Mouse (Mus musculus) T-cell, adult 66 days (primary cell): ENCODE measurements around the gene Vsir. TPM values are rescaled to one million over a fixed set of nuclear protein-coding genes. Genes with fewer than 3 reads are reported as not detected.

Experiments used
- total RNA-seq, 2 experiments: library from RNA; stranded (reverse); gene quantifications; 3 replicates in 1 of 2; 4 replicates in 1 of 2; pipeline ENCODE4 v1.2.4; 2023

Vsir gene
- 100 to 1,000 TPM; 303 to 310 TPM for total RNA-seq

DNA sequence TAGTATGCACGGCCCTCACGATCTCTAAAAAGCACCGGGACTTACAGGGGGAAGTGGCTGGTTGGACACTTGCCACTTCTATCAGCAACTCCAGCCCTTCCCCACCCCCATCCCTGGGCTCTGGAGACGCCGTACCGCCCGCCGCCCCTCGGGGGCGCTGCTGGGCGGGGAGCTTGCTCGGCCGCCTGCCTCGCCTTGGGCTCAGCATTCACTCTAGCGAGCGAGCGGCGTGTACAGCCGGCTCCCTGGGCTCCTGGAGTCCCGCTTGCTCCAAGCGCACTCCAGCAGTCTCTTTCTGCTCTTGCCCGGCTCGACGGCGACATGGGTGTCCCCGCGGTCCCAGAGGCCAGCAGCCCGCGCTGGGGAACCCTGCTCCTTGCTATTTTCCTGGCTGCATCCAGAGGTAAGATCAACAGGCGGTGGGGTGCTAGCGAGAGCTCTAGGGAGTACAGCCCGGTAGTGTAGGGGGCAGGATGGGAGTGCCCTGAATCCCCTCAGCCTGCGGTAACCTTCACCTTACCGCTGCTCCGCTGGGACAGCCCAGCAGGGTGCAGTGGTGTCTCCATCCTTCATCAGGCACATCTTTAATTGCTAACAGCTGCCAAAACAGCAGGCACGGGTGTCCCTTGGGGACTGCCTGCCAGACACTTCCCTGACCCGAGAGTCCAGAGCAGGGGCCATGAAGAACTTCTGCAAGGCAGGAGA is at the start of gene Vsir:
Gene Vsir, plus strand, starts transcription at position 151 of the 705 bp plus-strand sequence.

DNA sequence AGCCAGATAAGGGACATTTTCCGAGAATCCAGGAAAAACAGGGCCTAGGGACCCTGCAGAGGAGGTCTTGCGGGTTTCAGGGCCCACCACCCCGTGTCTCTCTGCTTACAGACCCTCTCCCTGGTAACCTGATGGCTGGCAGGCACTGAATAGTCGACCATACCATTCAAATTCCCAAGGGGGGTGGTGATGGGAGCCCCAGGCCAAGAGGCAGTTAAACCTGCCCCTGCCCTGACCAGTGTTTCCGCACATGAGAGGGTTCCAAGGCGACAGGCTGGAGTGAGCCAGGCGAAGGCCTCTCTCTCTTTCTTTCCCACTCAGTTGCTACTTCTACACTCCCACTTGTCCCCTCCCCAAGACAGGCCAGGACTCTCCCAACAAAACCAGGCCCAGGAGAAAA is 52.8 kb downstream of the Vsir start, which contains the start of gene Gm17455:
Gene Gm17455, plus strand, starts transcription at position 278 of the 400 bp plus-strand sequence.

Other genes with a start within 250 kb of the Vsir start
- gene Spock2, start 240.6 kb upstream of the Vsir start, total RNA-seq, result 1 to 10 TPM; 6.0 to 7.6 TPM
- under 1 TPM; 0.24 to 0.87 TPM for gene Chst3, start 127.6 kb upstream of the Vsir start, total RNA-seq
- 100 to 1,000 TPM; 317 to 353 TPM for gene Psap, start 69.2 kb upstream of the Vsir start, total RNA-seq
- 1 to 10 TPM; 1.6 to 2.0 TPM for gene Gm17455, start 52.9 kb downstream of the Vsir start, total RNA-seq